In the genomic region with DNA sequence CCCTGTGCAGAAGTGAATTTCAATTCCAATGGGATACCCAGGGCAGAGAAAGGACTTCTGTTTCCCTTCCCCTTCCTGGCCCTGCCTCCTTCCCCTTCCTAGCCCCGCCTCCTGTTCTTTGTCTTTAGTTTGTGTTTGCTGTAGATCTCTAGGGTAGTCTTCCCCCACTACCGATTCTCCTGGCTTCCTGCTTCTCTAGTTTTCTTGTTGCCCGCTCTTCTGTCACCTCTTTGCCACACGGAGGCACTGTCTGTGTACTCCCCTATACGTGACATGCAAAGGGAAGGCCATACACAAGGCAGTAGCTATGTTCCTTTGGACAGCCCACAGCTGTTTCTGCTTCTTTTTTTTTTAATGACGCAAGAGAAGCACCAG, we compare ENCODE assay signal across 8 mouse cellular contexts.
A peak's percentile ranks its signal among the peaks of the same experiment; 100 is the strongest.
DNase-seq lines count a peak whose midpoint lies in the region; ATAC-seq and TF ChIP-seq lines count a peak whose summit lies in the region.

No protein-coding gene starts in this region.

- peaks cover 5% of the 10 kb centered on the region; the same call in 1 of the 2 replicates for H3K4me1 ChIP-seq in liver, embryonic 11.5 days (replicated peaks; ENCODE audit: control insufficient read depth, insufficient read depth, low read length)
- H3K4me1 ChIP-seq in heart, embryonic 15.5 days (replicated peaks): peaks cover 28% of the 10 kb centered on the region
- peaks cover 60% of the 10 kb centered on the region for H3K4me1 ChIP-seq in limb, embryonic 10.5 days
- H3K4me1 ChIP-seq in small intestine, adult 2 months (ENCODE audit: control insufficient read depth, insufficient read depth, insufficient read length, low read length): no peaks in the 10 kb centered on the region
- H3K4me1 ChIP-seq in cerebellum, adult 2 months (ENCODE audit: control insufficient read depth, insufficient read depth, low read length): no peaks in the 10 kb centered on the region; the same call in 1 of the 2 replicates

- H3K36me3 ChIP-seq in liver, embryonic 11.5 days (ENCODE audit: control insufficient read depth, insufficient read depth, low read length): peaks cover 2% of the 10 kb centered on the region; the same call in 1 of the 2 replicates
- peaks cover 10% of the 10 kb centered on the region for H3K36me3 ChIP-seq in heart, embryonic 15.5 days
- H3K36me3 ChIP-seq in limb, embryonic 10.5 days: peaks cover 9% of the 10 kb centered on the region
- peaks cover 19% of the 10 kb centered on the region for H3K36me3 ChIP-seq in small intestine, adult 2 months (ENCODE audit: control insufficient read depth, insufficient read depth, low read length)

- H3K27ac ChIP-seq in liver, embryonic 11.5 days (ENCODE audit: low read depth, low read length): peak overlapping the region; percentile 43; the same call in 1 of the 2 replicates
- H3K27ac ChIP-seq in heart, embryonic 15.5 days: peak overlapping the region; percentile 71
- peak overlapping the region; percentile 56 for H3K27ac ChIP-seq in limb, embryonic 10.5 days
- H3K27ac ChIP-seq in small intestine, adult 2 months (ENCODE audit: insufficient read depth, low read depth, low read length): 0 out of 2 replicates have a peak overlapping the region, but pooled peaks have one; percentile 1
- H3K27ac ChIP-seq in cerebellum, adult 2 months (ENCODE audit: insufficient read depth, low read length): no peak overlapping the region

- no peak overlapping the region for H3K9ac ChIP-seq in liver, embryonic 11.5 days (ENCODE audit: low read depth, low read length)
- no peak overlapping the region for H3K9ac ChIP-seq in heart, embryonic 15.5 days

- H3K27me3 ChIP-seq in liver, embryonic 11.5 days (replicated peaks; ENCODE audit: control insufficient read depth, insufficient read depth, low read length): no peaks in the 10 kb centered on the region
- no peaks in the 10 kb centered on the region for H3K27me3 ChIP-seq in heart, embryonic 15.5 days
- H3K27me3 ChIP-seq in limb, embryonic 10.5 days (ENCODE audit: low read depth, poor library complexity, severe bottlenecking): no peaks in the 10 kb centered on the region
- H3K27me3 ChIP-seq in small intestine, adult 2 months (ENCODE audit: control insufficient read depth, insufficient read depth, low read length): no peaks in the 10 kb centered on the region
- no peaks in the 10 kb centered on the region for H3K27me3 ChIP-seq in cerebellum, adult 2 months (ENCODE audit: control insufficient read depth, insufficient read depth, low read length)

- 35% methylated on average over 6 of the region's 6 CpGs for WGBS in liver, embryonic 11.5 days
- 34% methylated on average over 6 of the region's 6 CpGs for WGBS in heart, embryonic 15.5 days
- WGBS in limb, embryonic 10.5 days: 70% methylated on average over 6 of the region's 6 CpGs
- 56% methylated on average over 6 of the region's 6 CpGs for WGBS in small intestine, adult 2 months
- WGBS in cerebellum, adult 2 months: 82% methylated on average over 6 of the region's 6 CpGs

- H3K4me3 ChIP-seq in liver, embryonic 11.5 days (ENCODE audit: low read depth, low read length): no peak overlapping the region
- H3K4me3 ChIP-seq in heart, embryonic 15.5 days: no peak overlapping the region
- H3K4me3 ChIP-seq in limb, embryonic 10.5 days: no peak overlapping the region
- H3K4me3 ChIP-seq in small intestine, adult 2 months (ENCODE audit: low read depth, low read length): no peak overlapping the region
- H3K4me3 ChIP-seq in cerebellum, adult 2 months (replicated peaks; ENCODE audit: insufficient read depth, low read depth, low read length): no peak overlapping the region

- H3K4me2 ChIP-seq in liver, embryonic 11.5 days: no peak overlapping the region
- peak overlapping the region; percentile 48; the same call in 1 of the 2 replicates for H3K4me2 ChIP-seq in heart, embryonic 15.5 days

- peak; percentile 35; the same call in 1 of the 2 replicates for ATAC-seq in liver, embryonic 11.5 days (replicated peaks; ENCODE audit: low FRiP score)
- ATAC-seq in heart, embryonic 15.5 days (replicated peaks; ENCODE audit: insufficient number of reproducible peaks, insufficient read depth, low FRiP score, low read depth): peak; percentile 65
- no peak for ATAC-seq in cerebellum, adult (ENCODE audit: insufficient number of reproducible peaks, low FRiP score, low TSS enrichment)

- no peak for TF ChIP-seq POLR2A in small intestine, adult 2 months (IDR thresholded peaks at IDR 0.05; ENCODE audit: low read depth, low read length)
- no peak for TF ChIP-seq POLR2A in cerebellum, adult 2 months (IDR thresholded peaks at IDR 0.05; ENCODE audit: borderline replicate concordance, insufficient read depth, low read length)

- no peak for TF ChIP-seq CTCF in small intestine, adult 2 months (IDR thresholded peaks at IDR 0.05; ENCODE audit: extremely low read depth, insufficient read length, insufficient replicate concordance, low read depth, low read length)
- no peak for TF ChIP-seq CTCF in cerebellum, adult 2 months (IDR thresholded peaks at IDR 0.05; ENCODE audit: borderline replicate concordance, insufficient read depth, low read depth, low read length)

- DNase-seq in liver, embryonic 11.5 days (ENCODE audit: low spot score): no peak
- no peak for DNase-seq in liver
- DNase-seq in limb, embryonic 10.5 days (ENCODE audit: low spot score): no peak
- DNase-seq in T-cell, adult 2 months (ENCODE audit: low spot score): no peak
- DNase-seq in cerebellum, adult 2 months: no peak

- peaks cover under 1% of the 10 kb centered on the region; the same call in 1 of the 2 replicates for H3K9me3 ChIP-seq in liver, embryonic 11.5 days (ENCODE audit: control insufficient read depth, low read length)
- no peaks in the 10 kb centered on the region for H3K9me3 ChIP-seq in heart, embryonic 15.5 days (replicated peaks)
- no peaks in the 10 kb centered on the region for H3K9me3 ChIP-seq in limb, embryonic 10.5 days (replicated peaks)
